Mouse (Mus musculus) right cerebral cortex, postnatal 10 days (tissue): ENCODE measurements around the gene Gusb.

Source experiments
- DNase-seq, 2 experiments: peaks; one replicate each; pipeline ENCODE4 v3.0.0; 2021; ENCODE audit warnings: low spot score in 2 of 2

Gusb gene

DNA sequence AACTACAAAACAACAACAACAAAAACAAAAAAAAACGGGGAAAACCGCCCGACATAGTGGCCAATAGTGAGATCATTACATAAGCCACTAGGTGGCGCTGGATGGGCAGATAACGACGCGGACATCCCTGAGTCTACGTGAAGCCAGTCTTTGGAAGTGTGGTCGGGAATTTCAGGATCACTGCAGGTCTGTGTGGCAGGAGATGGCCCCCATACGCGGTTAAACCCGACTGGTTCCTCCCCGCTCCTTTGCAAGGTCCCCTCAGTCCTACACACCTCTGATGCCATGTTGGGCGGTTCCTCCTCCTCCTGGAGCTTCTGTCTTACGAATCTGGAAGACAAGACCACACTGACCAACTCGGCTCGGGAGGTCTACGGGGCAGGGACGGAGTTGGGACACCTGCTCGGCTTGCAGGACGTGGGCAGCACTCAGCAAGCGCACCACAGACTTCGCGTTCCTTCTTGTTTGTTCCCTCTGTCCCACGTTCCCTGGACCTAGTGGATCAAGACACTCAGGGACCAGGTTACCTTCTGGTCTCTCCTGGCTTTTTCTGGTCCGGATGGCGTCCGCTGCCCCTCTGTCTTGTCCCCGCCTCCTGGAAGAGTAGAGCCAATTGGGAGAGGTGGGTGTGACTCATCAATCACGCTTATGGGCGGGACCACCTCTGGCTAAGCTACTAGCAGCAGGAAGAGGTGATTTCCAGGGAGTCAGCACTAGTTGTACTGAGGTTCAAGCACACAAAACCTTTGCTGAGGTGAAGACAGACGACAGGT is 21.1 kb upstream of the Gusb start:
- peak; percentile 83 to 87 for DNase-seq

- DNase-seq, result no peak
These were observed 20.4 kb upstream of the Gusb start for GRCm38 (mm10) chr5:130023067-130023766.

- DNase-seq, result no peak
These were observed 19.5 kb upstream of the Gusb start for GRCm38 (mm10) chr5:130022366-130022765.

DNA sequence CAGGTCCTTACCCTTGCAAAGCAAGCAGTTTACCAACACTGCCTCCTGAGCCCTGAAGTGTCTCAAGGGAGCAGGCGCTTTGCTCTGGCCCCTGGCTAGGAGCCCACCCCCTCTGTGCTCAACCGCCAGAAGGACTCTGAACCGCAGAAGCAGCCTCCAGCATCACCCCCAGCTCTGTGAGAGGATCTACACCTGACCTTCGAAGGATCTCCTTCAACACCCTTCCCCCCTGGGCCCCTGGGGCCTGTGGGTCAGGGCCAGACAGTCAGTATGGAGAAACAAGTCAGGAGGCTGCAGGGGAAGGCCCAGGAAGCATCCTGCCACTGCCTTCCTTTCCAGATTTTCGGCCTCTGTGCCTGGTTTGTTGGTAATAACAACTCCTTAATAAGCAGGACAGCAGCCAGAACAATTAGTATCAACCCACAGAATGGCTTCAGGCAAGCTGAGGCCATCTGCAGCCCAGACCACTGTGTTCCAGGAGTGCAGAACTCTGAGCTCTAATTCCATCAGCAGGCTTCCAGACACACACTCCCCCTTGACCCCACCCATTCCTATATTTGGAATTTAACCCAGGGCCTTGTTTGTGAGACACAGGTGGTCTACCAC is 18.6 kb upstream of the Gusb start:
- no peak for DNase-seq

DNA sequence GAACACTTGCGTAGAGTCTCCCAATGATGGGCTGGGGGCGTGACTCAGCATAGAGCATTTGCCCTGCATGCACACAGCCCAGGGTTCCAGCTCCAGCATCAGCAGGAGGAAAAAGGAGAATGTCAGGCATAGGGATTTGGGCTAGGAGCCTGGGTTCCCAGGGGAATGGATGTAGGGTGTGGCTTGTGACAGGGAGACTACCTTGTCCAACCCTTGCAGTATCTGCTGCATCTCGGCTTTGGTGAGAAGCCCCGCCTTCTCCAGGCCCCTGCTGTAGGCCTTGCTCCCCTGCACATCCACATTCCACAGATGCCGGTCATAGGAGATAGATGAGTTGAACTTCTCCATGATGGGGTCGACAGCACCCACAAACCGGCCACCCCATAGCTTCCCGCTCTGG is 16.6 kb upstream of the Gusb start:
- DNase-seq, result no peak

DNA sequence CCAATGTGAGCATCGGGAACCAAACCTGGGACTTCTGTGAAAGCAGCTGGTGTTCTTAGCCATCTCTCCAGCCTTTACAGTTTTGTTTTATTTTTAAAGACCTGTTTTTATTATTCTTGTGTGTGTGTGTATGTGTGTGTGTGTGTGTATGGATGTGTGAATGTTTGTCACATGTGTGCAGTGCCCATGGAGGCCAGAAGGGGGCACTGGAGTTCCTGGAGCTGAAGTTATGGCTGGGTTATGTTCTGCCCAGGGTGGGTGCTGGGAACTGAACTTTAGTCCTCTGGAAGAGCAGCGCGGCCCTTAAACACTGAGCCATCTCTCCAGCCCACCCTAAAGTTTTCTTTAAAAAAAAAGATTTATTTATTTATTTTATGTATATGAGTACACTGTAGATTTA is 12.3 kb upstream of the Gusb start:
- no peak for DNase-seq

DNA sequence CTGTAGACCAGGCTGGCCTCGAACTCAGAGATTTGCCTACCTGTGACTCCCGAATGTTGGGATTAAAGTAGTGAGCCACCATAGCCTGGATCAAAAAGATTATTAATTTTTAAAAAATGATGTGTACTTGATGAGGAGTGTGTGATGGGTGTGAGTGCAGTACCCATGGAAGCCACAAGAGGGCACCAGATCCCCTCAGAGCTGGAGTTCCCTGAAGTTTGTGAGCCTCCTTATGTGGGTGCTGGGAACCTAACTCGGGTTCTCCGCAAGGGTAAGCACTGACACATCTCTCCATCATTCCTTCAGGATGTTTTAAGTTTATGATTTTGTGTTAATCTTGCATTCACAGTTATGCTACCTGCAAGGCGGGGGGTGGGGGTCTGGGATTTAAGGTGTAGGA is 8.1 kb upstream of the Gusb start:
- DNase-seq, result no peak

DNA sequence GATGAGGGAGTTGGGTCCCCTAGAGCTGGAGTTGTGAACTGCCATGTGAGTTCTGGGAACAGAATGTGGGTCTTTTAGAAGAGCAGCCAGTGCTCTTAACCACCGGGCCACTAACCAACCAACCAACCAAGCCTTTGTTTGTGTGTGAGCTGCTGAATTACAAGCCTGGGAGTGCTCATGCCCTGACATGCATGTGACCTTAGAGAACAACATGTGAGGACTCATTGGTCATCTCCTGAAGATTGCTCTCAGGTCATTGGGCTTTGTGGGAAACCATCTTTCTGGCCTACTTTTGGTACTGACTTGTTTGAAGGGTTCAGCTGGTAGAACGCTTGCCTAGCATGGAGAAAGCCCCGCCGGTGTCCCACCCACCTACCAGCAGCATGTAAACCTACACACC is 6.9 kb upstream of the Gusb start:
- no peak for DNase-seq

DNA sequence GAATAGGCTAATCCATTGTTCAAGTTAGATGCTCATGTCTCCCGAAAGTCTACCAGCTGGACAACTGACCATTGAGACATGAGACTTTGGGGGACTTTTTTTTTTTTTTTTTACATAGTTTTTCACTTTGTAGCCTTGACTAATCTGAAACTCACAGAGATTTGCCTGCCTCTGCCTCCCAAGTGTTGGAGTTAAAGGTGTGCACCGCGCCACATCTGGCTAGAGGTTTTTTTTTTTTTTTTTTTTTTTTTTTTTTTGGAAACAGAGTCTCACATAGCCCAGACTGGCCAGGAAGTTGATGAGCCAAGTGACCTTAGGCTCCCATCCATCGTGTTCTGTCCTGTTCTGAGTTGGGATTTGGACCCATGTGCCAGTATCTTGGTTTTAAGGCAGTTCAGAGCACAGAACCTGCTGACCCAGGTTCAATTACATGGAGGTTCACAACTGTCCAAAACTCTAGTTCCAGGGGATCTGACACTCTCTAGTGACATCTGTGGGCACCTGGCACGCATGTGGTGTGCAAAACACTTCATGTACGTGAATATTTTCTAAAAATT is 5.3 kb upstream of the Gusb start:
- DNase-seq, result no peak

GRCm38 (mm10) chr5:130007344-130007743 is 4.5 kb upstream of the Gusb start:
- DNase-seq, result no peak

- no peak for DNase-seq
These were observed 380 bp upstream of the Gusb start for GRCm38 (mm10) chr5:130003229-130003628.

- no peak for DNase-seq
These were observed 1.4 kb downstream of the Gusb start for GRCm38 (mm10) chr5:130001356-130001987.

- DNase-seq, result peak in 1 of 2 experiments; percentile 40
These were observed 2.1 kb downstream of the Gusb start for GRCm38 (mm10) chr5:130000735-130001134.

- DNase-seq, result peak; percentile 59 to 65
These were observed 3.8 kb downstream of the Gusb start for GRCm38 (mm10) chr5:129999097-129999496.

DNA sequence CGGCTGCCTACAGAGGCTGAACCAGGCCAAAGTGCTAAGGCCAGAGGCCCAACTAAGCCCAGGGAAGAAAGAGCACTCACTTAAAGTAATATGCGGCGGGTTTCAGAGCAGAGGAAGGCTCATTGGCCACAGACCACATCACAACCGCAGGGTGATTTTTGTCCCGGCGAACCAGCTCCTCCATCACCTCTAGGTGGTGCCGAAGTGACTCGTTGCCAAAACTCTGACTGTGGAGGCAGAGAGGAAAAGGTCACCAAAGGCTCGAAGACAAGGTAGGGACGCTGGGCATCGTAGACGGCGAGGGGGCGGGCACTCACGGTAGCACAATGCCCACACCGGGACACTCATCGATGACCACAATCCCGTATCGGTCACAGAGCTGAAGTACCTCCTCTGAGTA is 5.1 kb downstream of the Gusb start:
- no peak for DNase-seq

DNA sequence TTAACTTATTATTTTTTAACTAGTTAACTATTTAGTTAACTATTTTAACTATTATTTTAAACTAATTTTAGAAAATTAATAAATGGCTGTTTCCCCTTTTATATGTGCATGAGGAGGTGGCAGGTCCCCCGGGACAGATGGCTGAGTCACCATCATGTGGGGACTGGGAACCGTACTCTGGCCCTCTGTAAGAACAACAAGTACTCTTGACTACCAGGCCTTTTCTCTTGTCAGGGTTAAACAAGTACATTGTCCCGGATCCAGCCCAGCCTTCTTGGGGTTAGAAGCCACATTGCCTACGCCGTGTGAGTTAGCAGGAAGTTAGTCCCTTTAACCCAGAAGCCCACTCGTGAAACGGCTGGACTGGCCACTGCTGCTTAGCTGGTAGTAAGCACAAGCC is 7.9 kb downstream of the Gusb start:
- DNase-seq, result no peak

GRCm38 (mm10) chr5:129993374-129993773 is 9.5 kb downstream of the Gusb start:
- no peak for DNase-seq

- no peak for DNase-seq
These were observed 11.0 kb downstream of the Gusb start for GRCm38 (mm10) chr5:129991898-129992297.

DNA sequence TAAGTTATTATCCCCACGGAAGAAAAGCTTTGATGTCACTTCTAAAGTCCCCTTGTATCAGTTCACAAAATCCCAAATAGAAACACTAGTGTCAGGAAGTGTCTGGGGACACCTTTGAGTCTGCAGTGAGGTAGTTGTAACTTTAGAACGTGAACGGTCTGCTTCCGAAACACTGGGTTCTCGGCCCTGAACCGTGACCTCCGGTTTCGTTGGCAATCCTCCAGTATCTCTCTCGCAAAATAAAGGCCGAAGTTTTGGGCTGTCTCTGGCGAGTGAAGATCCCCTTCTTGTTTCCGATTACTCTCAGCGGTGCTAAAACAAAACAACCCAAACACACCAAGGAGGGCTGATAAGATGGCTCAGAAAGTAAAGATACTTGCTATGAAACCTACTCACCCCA is 13.5 kb downstream of the Gusb start:
- DNase-seq, result no peak

DNA sequence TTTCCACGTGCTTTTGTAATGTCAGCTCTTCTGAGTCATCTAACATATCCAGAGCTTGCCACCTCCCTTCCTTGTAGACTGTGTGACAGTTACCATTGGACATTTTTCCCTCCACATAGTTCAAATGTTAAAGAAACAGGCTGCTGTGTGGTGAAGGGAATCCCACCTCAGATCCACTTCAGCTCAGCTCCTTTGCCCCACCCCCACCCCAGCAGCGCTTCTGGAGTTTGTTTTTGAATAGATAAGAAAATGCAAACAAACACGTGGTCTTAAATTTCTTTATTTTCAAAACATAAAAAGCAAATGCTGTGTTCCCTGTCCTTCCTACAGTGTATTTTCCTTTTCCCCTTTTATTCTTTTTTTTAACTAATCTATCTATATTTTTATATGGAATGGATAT is 22.6 kb downstream of the Gusb start:
- no peak for DNase-seq

DNA sequence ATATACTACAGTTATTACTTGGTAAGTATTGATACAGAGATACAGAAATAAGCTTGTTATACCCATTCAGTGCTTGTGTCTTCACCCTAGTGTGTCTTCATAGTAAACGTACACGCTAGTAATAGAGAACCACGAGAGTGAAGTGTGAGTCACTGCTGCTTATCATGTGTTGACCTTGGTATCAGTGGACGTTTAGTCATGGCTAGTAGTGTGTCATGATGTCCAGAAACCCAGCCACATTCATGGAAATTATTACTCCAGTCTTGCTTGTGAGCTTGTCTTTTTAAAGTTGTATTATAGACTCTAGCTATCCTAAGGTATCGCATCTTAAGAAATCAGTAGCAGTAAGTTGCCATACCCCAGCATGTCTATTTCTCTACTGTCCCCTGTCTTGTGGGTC is 24.2 kb downstream of the Gusb start:
- DNase-seq, result no peak

- DNase-seq, result no peak
These were observed 25.1 kb downstream of the Gusb start for GRCm38 (mm10) chr5:129977768-129978167.
